Mouse (Mus musculus) forebrain, embryonic 13.5 days (tissue): Measurements from ENCODE around the gene Cd300lg. TPM values are rescaled to one million over a fixed set of nuclear protein-coding genes. Genes with fewer than 3 reads are reported as not detected.

Experiments
- polyA plus RNA-seq: library from polyadenylated mRNA; unstranded; fragments of >200 nt; fragmentation: Nextera tagmentation; extraction: Ambion mirVana; gene quantifications from 2 replicates; pipeline ENCODE4 v1.2.1, GENCODE M21; 2015

The Cd300lg gene
- polyA plus RNA-seq, 1 experiment from 2014 or later = 0.27 TPM

Other genes starting within 250 kb of the Cd300lg start
- gene Meox1, start 147.1 kb upstream of the Cd300lg start, polyA plus RNA-seq = 0.17 and 0.30 TPM in 2 replicates
- gene Sost, start 74.5 kb upstream of the Cd300lg start, polyA plus RNA-seq = 0.14 TPM in 1 of 2 replicates, not detected in the other
- gene Cfap97d1, start 57.2 kb upstream of the Cd300lg start, polyA plus RNA-seq = not detected in 2 replicates
- 8.5 and 8.7 TPM in 2 replicates for gene Dusp3, start 54.5 kb upstream of the Cd300lg start, polyA plus RNA-seq
- gene Mpp3, start 13.0 kb upstream of the Cd300lg start, polyA plus RNA-seq = 40.8 and 41.0 TPM in 2 replicates
- 19.8 and 22.0 TPM in 2 replicates for gene Mpp2, start 47.0 kb downstream of the Cd300lg start, polyA plus RNA-seq
- not detected in 2 replicates for gene Ppy, start 59.8 kb downstream of the Cd300lg start, polyA plus RNA-seq
- not detected in 2 replicates for gene Pyy, start 66.3 kb downstream of the Cd300lg start, polyA plus RNA-seq
- gene Nags, start 104.0 kb downstream of the Cd300lg start, polyA plus RNA-seq = not detected in 2 replicates
- gene Tmem101, start 114.9 kb downstream of the Cd300lg start, polyA plus RNA-seq = 35.6 and 39.0 TPM in 2 replicates
- 155 and 158 TPM in 2 replicates for gene Lsm12, start 143.8 kb downstream of the Cd300lg start, polyA plus RNA-seq
- 21.5 and 25.6 TPM in 2 replicates for gene G6pc3, start 148.1 kb downstream of the Cd300lg start, polyA plus RNA-seq
- 88.2 TPM in 2 replicates for gene Hdac5, start 188.7 kb downstream of the Cd300lg start, polyA plus RNA-seq
- gene BC030867, start 207.4 kb downstream of the Cd300lg start, polyA plus RNA-seq = 11.0 and 13.7 TPM in 2 replicates
- gene Asb16, start 227.2 kb downstream of the Cd300lg start, polyA plus RNA-seq = not detected in 2 replicates
- 63.2 and 69.6 TPM in 2 replicates for gene Tmub2, start 243.4 kb downstream of the Cd300lg start, polyA plus RNA-seq